24 mouse cellular contexts compared by ENCODE assay signal in the genomic region with DNA sequence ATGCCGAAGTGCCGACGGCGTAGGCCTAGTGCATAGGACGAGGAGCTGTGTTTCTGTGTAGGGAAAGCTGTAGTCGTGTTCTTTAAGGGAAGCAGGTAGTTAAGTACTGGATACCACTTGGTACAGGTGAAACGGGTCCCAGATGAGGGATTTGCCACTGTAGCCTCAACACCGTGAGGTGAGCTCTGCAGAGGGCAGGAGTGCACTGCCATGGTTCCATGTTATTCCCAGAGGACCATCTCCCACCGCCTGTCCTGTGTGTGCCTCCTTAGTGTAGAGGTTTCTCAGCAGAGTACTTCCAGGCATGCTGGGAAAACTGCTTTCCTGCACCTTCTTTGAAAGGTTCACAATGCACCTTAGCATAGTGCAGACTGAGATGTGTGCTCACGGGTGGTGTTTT. TPM values are rescaled to one million over a fixed set of nuclear protein-coding genes. Genes with fewer than 3 reads are reported as not detected.
DNase-seq lines count a peak whose midpoint lies in the region; ATAC-seq lines count a peak whose summit lies in the region.
"Had no signal": no experiment of that assay in that cellular context is flagged by ENCODE, and none has a peak within 500 bp of the region (broad histone marks: within the 10 kb centered on the region; RNA-seq: fewer than 3 reads in every experiment).

No protein-coding gene starts in this region.

- ATAC-seq in frontal cortex, adult (ENCODE audit: low TSS enrichment): peak; percentile 12; the same call in 1 of the 2 replicates
- ATAC-seq in hindbrain, embryonic 16.5 days: peak; percentile 56; the same call in 1 of the 2 replicates
- ATAC-seq in hindbrain, embryonic 13.5 days (ENCODE audit: low FRiP score): no peak
- no peak for ATAC-seq in neural tube, embryonic 15.5 days (ENCODE audit: low FRiP score)
- ATAC-seq: intestine, embryonic 16.5 days had no signal

- WGBS in hindbrain, embryonic 16.5 days: 85% methylated on average over 10 of the region's 10 CpGs
- WGBS in hindbrain, embryonic 13.5 days: 92% methylated on average over 10 of the region's 10 CpGs
- 84% methylated on average over 10 of the region's 10 CpGs for WGBS in neural tube, embryonic 15.5 days

- H3K27ac ChIP-seq in hindbrain, embryonic 16.5 days (ENCODE audit: low read depth, low read length): peak overlapping the region; percentile 48
- H3K27ac ChIP-seq in hindbrain, embryonic 13.5 days: no peak overlapping the region
- peak overlapping the region; percentile 7; the same call in 1 of the 2 replicates for H3K27ac ChIP-seq in neural tube, embryonic 15.5 days (replicated peaks)
- H3K27ac ChIP-seq: limb, embryonic 13.5 days; lung, embryonic 15.5 days; midbrain, embryonic 10.5 days; neural tube, embryonic 13.5 days had no signal

- H3K4me1 ChIP-seq in hindbrain, embryonic 16.5 days (ENCODE audit: control insufficient read depth, insufficient read depth, low read depth, low read length): peaks cover 12% of the 10 kb centered on the region
- peaks cover 7% of the 10 kb centered on the region; the same call in 1 of the 2 replicates for H3K4me1 ChIP-seq in hindbrain, embryonic 13.5 days (replicated peaks)
- peaks cover 10% of the 10 kb centered on the region; the same call in 1 of the 2 replicates for H3K4me1 ChIP-seq in neural tube, embryonic 15.5 days
- H3K4me1 ChIP-seq: limb, embryonic 13.5 days had no signal

- no peak overlapping the region for H3K4me2 ChIP-seq in hindbrain, embryonic 16.5 days (ENCODE audit: low read length)
- H3K4me2 ChIP-seq in hindbrain, embryonic 13.5 days: no peak overlapping the region
- no peak overlapping the region for H3K4me2 ChIP-seq in neural tube, embryonic 15.5 days
- H3K4me2 ChIP-seq: heart, embryonic 11.5 days; limb, embryonic 13.5 days; liver, embryonic 11.5 days; lung, embryonic 15.5 days; neural tube, embryonic 13.5 days had no signal

- peak; percentile 44 for DNase-seq in cerebellum, adult 9-10 months
- DNase-seq in cerebellum, adult 11 months: no peak
- DNase-seq in frontal cortex, postnatal 25 days (ENCODE audit: low spot score in 2 of 2): no peak
- no peak for DNase-seq in neural tube, embryonic 10.5 days (ENCODE audit: extremely low spot score, low spot score)
- DNase-seq: gastrocnemius, postnatal 36 days; heart, postnatal 36 days; kidney, adult 8-10 months; kidney, postnatal 10 days; retina, postnatal 1 day; right cerebral cortex, postnatal 14 days; thymus, postnatal 4 days had no signal

- no peak overlapping the region for H3K9ac ChIP-seq in hindbrain, embryonic 16.5 days (ENCODE audit: low read depth, low read length)
- no peak overlapping the region for H3K9ac ChIP-seq in hindbrain, embryonic 13.5 days
- H3K9ac ChIP-seq in neural tube, embryonic 15.5 days (replicated peaks): no peak overlapping the region
- H3K9ac ChIP-seq: limb, embryonic 13.5 days; lung, embryonic 15.5 days; neural tube, embryonic 13.5 days had no signal

- no peaks in the 10 kb centered on the region for H3K27me3 ChIP-seq in hindbrain, embryonic 16.5 days (replicated peaks; ENCODE audit: control insufficient read depth, insufficient read depth, low read length)
- no peaks in the 10 kb centered on the region for H3K27me3 ChIP-seq in hindbrain, embryonic 13.5 days
- H3K27me3 ChIP-seq in neural tube, embryonic 15.5 days (replicated peaks): no peaks in the 10 kb centered on the region
- H3K27me3 ChIP-seq: limb, embryonic 13.5 days; lung, embryonic 15.5 days; neural tube, embryonic 13.5 days; Patski had no signal

- no peaks in the 10 kb centered on the region for H3K36me3 ChIP-seq in hindbrain, embryonic 16.5 days (ENCODE audit: control insufficient read depth, insufficient read depth, low read length)
- no peaks in the 10 kb centered on the region for H3K36me3 ChIP-seq in hindbrain, embryonic 13.5 days
- no peaks in the 10 kb centered on the region for H3K36me3 ChIP-seq in neural tube, embryonic 15.5 days
- H3K36me3 ChIP-seq: limb, embryonic 13.5 days; lung, embryonic 15.5 days; midbrain, embryonic 10.5 days; neural tube, embryonic 13.5 days had no signal

- H3K9me3 ChIP-seq in hindbrain, embryonic 16.5 days (ENCODE audit: control insufficient read depth, low read length): no peaks in the 10 kb centered on the region
- H3K9me3 ChIP-seq in hindbrain, embryonic 13.5 days: no peaks in the 10 kb centered on the region
- H3K9me3 ChIP-seq in neural tube, embryonic 15.5 days (replicated peaks): no peaks in the 10 kb centered on the region
- H3K9me3 ChIP-seq: limb, embryonic 13.5 days; lung, embryonic 15.5 days; midbrain, embryonic 10.5 days; neural tube, embryonic 13.5 days had no signal

- no peak overlapping the region for H3K4me3 ChIP-seq in hindbrain, embryonic 16.5 days (ENCODE audit: low read length)
- H3K4me3 ChIP-seq in hindbrain, embryonic 13.5 days: no peak overlapping the region
- no peak overlapping the region for H3K4me3 ChIP-seq in neural tube, embryonic 15.5 days (replicated peaks)
- H3K4me3 ChIP-seq: limb, embryonic 13.5 days; lung, embryonic 15.5 days; midbrain, embryonic 10.5 days; myocyte; neural tube, embryonic 13.5 days had no signal

RNA-seq across cellular contexts. Expression of a gene that starts 26.1 kb away (rescaled TPM):
- polyA plus RNA-seq in hindbrain, embryonic 16.5 days (2015; fragmentation: Nextera tagmentation; extraction: Ambion mirVana): 48.5 and 51.6 TPM in 2 replicates
- polyA plus RNA-seq in hindbrain, embryonic 13.5 days (2015; fragmentation: Nextera tagmentation; extraction: Ambion mirVana): 35.8 and 35.9 TPM in 2 replicates
- 40.2 and 50.1 TPM in 2 replicates for polyA plus RNA-seq in neural tube, embryonic 15.5 days (2015; fragmentation: Nextera tagmentation; extraction: Ambion mirVana)

Comparison
In these comparisons a context has a peak if more than half of its experiments do, and no peak if none do; other contexts are left out.
1. ATAC-seq: peak in frontal cortex, adult (single experiment) and hindbrain, embryonic 16.5 days (single experiment); none in hindbrain, embryonic 13.5 days (single experiment) and neural tube, embryonic 15.5 days (single experiment).